ENCODE assay signal across 9 mouse cellular contexts in genomic region chr19:46309651-46310305, GRCm38 (mm10). TPM values are rescaled to one million over a fixed set of nuclear protein-coding genes. Genes with fewer than 3 reads are reported as not detected.
DNase-seq lines count a peak whose midpoint lies in the region; ATAC-seq and TF ChIP-seq lines count a peak whose summit lies in the region.
"Had no signal": no experiment of that assay in that cellular context is flagged by ENCODE, and none has a peak within 500 bp of the region (broad histone marks: within the 10 kb centered on the region; RNA-seq: fewer than 3 reads in every experiment).

No protein-coding gene starts in this region.

- H3K9me3 ChIP-seq in forebrain, embryonic 11.5 days (ENCODE audit: control insufficient read depth, low read length) = no peaks in the 10 kb centered on the region
- H3K9me3 ChIP-seq in forebrain, embryonic 16.5 days (ENCODE audit: control insufficient read depth, low read length) = no peaks in the 10 kb centered on the region
- H3K9me3 ChIP-seq in liver, postnatal 0 days (ENCODE audit: low read length) = no peaks in the 10 kb centered on the region

- no peak for TF ChIP-seq CTCF in testis, adult 2 months (IDR thresholded peaks at IDR 0.05; ENCODE audit: control insufficient read depth, insufficient read depth, insufficient replicate concordance, low read depth, low read length)
- no peak for TF ChIP-seq CTCF in liver, postnatal 0 days (IDR thresholded peaks at IDR 0.05; ENCODE audit: low read depth)

- no peaks in the 10 kb centered on the region for H3K36me3 ChIP-seq in forebrain, embryonic 11.5 days (ENCODE audit: control insufficient read depth, insufficient read depth, low read length)
- no peaks in the 10 kb centered on the region for H3K36me3 ChIP-seq in forebrain, embryonic 16.5 days (ENCODE audit: control insufficient read depth, insufficient read depth)
- no peaks in the 10 kb centered on the region for H3K36me3 ChIP-seq in testis, adult 2 months (ENCODE audit: control insufficient read depth, insufficient read depth, low read length)
- H3K36me3 ChIP-seq in liver, postnatal 0 days (replicated peaks; ENCODE audit: insufficient read depth, low read length) = peaks cover 20% of the 10 kb centered on the region

- H3K4me2 ChIP-seq in forebrain, embryonic 11.5 days (ENCODE audit: low read depth, low read length, severe bottlenecking) = no peak overlapping the region
- no peak overlapping the region for H3K4me2 ChIP-seq in forebrain, embryonic 16.5 days (ENCODE audit: low read length)
- no peak overlapping the region for H3K4me2 ChIP-seq in liver, postnatal 0 days (ENCODE audit: low read depth, low read length)

- intact Hi-C loops in left cerebral cortex, postnatal 25 days (cut with DNase I) = loop anchor here (2.0 kb wide), 1 partner anchor 175 kb away; no protein-coding TSS in a partner anchor

- H3K27me3 ChIP-seq in forebrain, embryonic 11.5 days (ENCODE audit: control insufficient read depth, insufficient read depth, low read length) = peaks cover 41% of the 10 kb centered on the region
- peaks cover 21% of the 10 kb centered on the region for H3K27me3 ChIP-seq in forebrain, embryonic 16.5 days (replicated peaks; ENCODE audit: control insufficient read depth, insufficient read depth, low read length)
- no peaks in the 10 kb centered on the region for H3K27me3 ChIP-seq in testis, adult 2 months (ENCODE audit: control insufficient read depth, insufficient read depth, low read length)
- H3K27me3 ChIP-seq in liver, postnatal 0 days (ENCODE audit: insufficient read depth, low read length) = peaks cover 7% of the 10 kb centered on the region; the same call in 1 of the 2 replicates

- H3K9ac ChIP-seq in forebrain, embryonic 11.5 days (ENCODE audit: low read length) = no peak overlapping the region
- no peak overlapping the region; the same call in 1 of the 2 replicates for H3K9ac ChIP-seq in forebrain, embryonic 16.5 days (replicated peaks; ENCODE audit: low read depth, low read length)
- no peak overlapping the region for H3K9ac ChIP-seq in liver, postnatal 0 days (replicated peaks)

- no peak for TF ChIP-seq EP300 in liver, postnatal 0 days (IDR thresholded peaks at IDR 0.05; ENCODE audit: low read depth)

- H3K4me1 ChIP-seq in forebrain, embryonic 11.5 days (replicated peaks; ENCODE audit: control insufficient read depth, insufficient read depth, low read length) = peaks cover 8% of the 10 kb centered on the region
- peaks cover 21% of the 10 kb centered on the region for H3K4me1 ChIP-seq in forebrain, embryonic 16.5 days (replicated peaks; ENCODE audit: control insufficient read depth, insufficient read depth, low read length)
- H3K4me1 ChIP-seq in testis, adult 2 months (ENCODE audit: control insufficient read depth, insufficient read depth, low read length) = peaks cover 37% of the 10 kb centered on the region
- H3K4me1 ChIP-seq in liver, postnatal 0 days (ENCODE audit: insufficient read depth) = peaks cover 25% of the 10 kb centered on the region

- H3K4me3 ChIP-seq in forebrain, embryonic 11.5 days (ENCODE audit: low read depth, low read length) = no peak overlapping the region
- no peak overlapping the region for H3K4me3 ChIP-seq in forebrain, embryonic 16.5 days (replicated peaks; ENCODE audit: low read length)
- peak overlapping the region; percentile 14 for H3K4me3 ChIP-seq in testis, adult 2 months (ENCODE audit: control insufficient read depth, low read depth, low read length)
- H3K4me3 ChIP-seq in liver, postnatal 0 days (ENCODE audit: low read depth, low read length) = no peak overlapping the region

- no peak for TF ChIP-seq POLR2A in testis, adult 2 months (IDR thresholded peaks at IDR 0.05; ENCODE audit: control insufficient read depth, low read depth, low read length)

- H3K27ac ChIP-seq in forebrain, embryonic 11.5 days (ENCODE audit: low read depth, low read length) = no peak overlapping the region
- H3K27ac ChIP-seq in forebrain, embryonic 16.5 days (ENCODE audit: low read length) = no peak overlapping the region
- no peak overlapping the region for H3K27ac ChIP-seq in testis, adult 2 months (ENCODE audit: control insufficient read depth, insufficient read depth, low read depth, low read length)
- no peak overlapping the region for H3K27ac ChIP-seq in liver, postnatal 0 days (ENCODE audit: low read depth)

- peak; percentile 50 for DNase-seq in forebrain, embryonic 11.5 days (ENCODE audit: low spot score)
- DNase-seq in left cerebral cortex, adult 9 months (ENCODE audit: low spot score in 2 of 2) = peak; percentile 3 to 14
- no peak for DNase-seq in left cerebral cortex, postnatal 25 days (ENCODE audit: low spot score in 2 of 2)
- DNase-seq in testis, postnatal 14 days (ENCODE audit: low spot score) = no peak
- DNase-seq in liver, postnatal 0 days = peak; percentile 15
- no peak for DNase-seq in lung, postnatal 36 days

- WGBS in forebrain, embryonic 11.5 days = 84% methylated on average over 21 of the region's 21 CpGs
- WGBS in forebrain, embryonic 16.5 days = 83% methylated on average over 21 of the region's 21 CpGs
- 80% methylated on average over 21 of the region's 21 CpGs for WGBS in liver, postnatal 0 days (ENCODE audit: insufficient replicate concordance)

- no peak for ATAC-seq in forebrain, embryonic 11.5 days (replicated peaks; ENCODE audit: low FRiP score)
- no peak for ATAC-seq in forebrain, embryonic 16.5 days
- ATAC-seq in liver, postnatal 0 days = no peak

RNA-seq across cellular contexts. Expression of gene Nfkb2, which starts 5.7 kb away (rescaled TPM):
- polyA plus RNA-seq in forebrain, embryonic 11.5 days (2014; fragmentation: Nextera tagmentation; extraction: Ambion mirVana) = 4.1 and 4.2 TPM in 2 replicates
- 1.8 and 1.9 TPM in 2 replicates for polyA plus RNA-seq in forebrain, embryonic 16.5 days (2015; fragmentation: Nextera tagmentation; extraction: Ambion mirVana)
- 1 to 10 TPM; 2.4 to 3.0 TPM for total RNA-seq in left cerebral cortex, postnatal 25 days (2021)
- 2.5 and 2.7 TPM in 2 replicates for polyA plus RNA-seq in testis, adult 2 months (2012; rRNA removed)
- 2.9 and 3.5 TPM in 2 replicates for polyA plus RNA-seq in liver, postnatal 0 days (2015; fragmentation: Nextera tagmentation; extraction: Ambion mirVana)

RNA-seq across cellular contexts. Expression of gene Psd, which starts 17.2 kb away (rescaled TPM):
- 10.7 and 11.3 TPM in 2 replicates for polyA plus RNA-seq in forebrain, embryonic 11.5 days (2014; fragmentation: Nextera tagmentation; extraction: Ambion mirVana)
- 74.1 and 89.8 TPM in 2 replicates for polyA plus RNA-seq in forebrain, embryonic 16.5 days (2015; fragmentation: Nextera tagmentation; extraction: Ambion mirVana)
- total RNA-seq in left cerebral cortex, postnatal 25 days (2021) = 100 to 1,000 TPM; 588 to 629 TPM
- polyA plus RNA-seq in testis, adult 2 months (2012; rRNA removed) = 53.7 and 65.2 TPM in 2 replicates
- 1.9 and 2.0 TPM in 2 replicates for polyA plus RNA-seq in liver, postnatal 0 days (2015; fragmentation: Nextera tagmentation; extraction: Ambion mirVana)
- total RNA-seq: granulocyte monocyte progenitor cell, adult 5-6 weeks had no signal

RNA-seq across cellular contexts. Expression of gene Fbxl15, which starts 18.2 kb away (rescaled TPM):
- polyA plus RNA-seq in forebrain, embryonic 11.5 days (2014; fragmentation: Nextera tagmentation; extraction: Ambion mirVana) = 22.5 and 25.8 TPM in 2 replicates
- polyA plus RNA-seq in forebrain, embryonic 16.5 days (2015; fragmentation: Nextera tagmentation; extraction: Ambion mirVana) = 40.1 and 44.2 TPM in 2 replicates
- total RNA-seq in left cerebral cortex, postnatal 25 days (2021) = 10 to 100 TPM; 28.6 to 29.0 TPM
- polyA plus RNA-seq in testis, adult 2 months (2012; rRNA removed) = 21.5 and 23.5 TPM in 2 replicates
- polyA plus RNA-seq in liver, postnatal 0 days (2015; fragmentation: Nextera tagmentation; extraction: Ambion mirVana) = 8.6 and 8.8 TPM in 2 replicates

RNA-seq across cellular contexts. Expression of gene Cuedc2, which starts 28.7 kb away (rescaled TPM):
- 217 and 242 TPM in 2 replicates for polyA plus RNA-seq in forebrain, embryonic 11.5 days (2014; fragmentation: Nextera tagmentation; extraction: Ambion mirVana)
- 375 and 392 TPM in 2 replicates for polyA plus RNA-seq in forebrain, embryonic 16.5 days (2015; fragmentation: Nextera tagmentation; extraction: Ambion mirVana)
- 100 to 1,000 TPM; 174 to 185 TPM for total RNA-seq in left cerebral cortex, postnatal 25 days (2021)
- 24.5 and 28.4 TPM in 2 replicates for polyA plus RNA-seq in testis, adult 2 months (2012; rRNA removed)
- 52.4 and 53.8 TPM in 2 replicates for polyA plus RNA-seq in liver, postnatal 0 days (2015; fragmentation: Nextera tagmentation; extraction: Ambion mirVana)

RNA-seq across cellular contexts. Expression of gene Mfsd13a, which starts 31.1 kb away (rescaled TPM):
- 7.9 and 8.6 TPM in 2 replicates for polyA plus RNA-seq in forebrain, embryonic 11.5 days (2014; fragmentation: Nextera tagmentation; extraction: Ambion mirVana)
- polyA plus RNA-seq in forebrain, embryonic 16.5 days (2015; fragmentation: Nextera tagmentation; extraction: Ambion mirVana) = 12.2 and 12.3 TPM in 2 replicates
- total RNA-seq in left cerebral cortex, postnatal 25 days (2021) = 10 to 100 TPM; 24.1 to 28.1 TPM
- polyA plus RNA-seq in testis, adult 2 months (2012; rRNA removed) = 20.0 and 24.3 TPM in 2 replicates
- 3.4 and 3.9 TPM in 2 replicates for polyA plus RNA-seq in liver, postnatal 0 days (2015; fragmentation: Nextera tagmentation; extraction: Ambion mirVana)

Comparison
In these comparisons a context has a peak if more than half of its experiments do, and no peak if none do; other contexts are left out.
1. DNase-seq: peak in forebrain, embryonic 11.5 days (single experiment), left cerebral cortex, adult 9 months (2 of 2) and liver, postnatal 0 days (single experiment); none in left cerebral cortex, postnatal 25 days (0 of 2), testis, postnatal 14 days (single experiment) and lung, postnatal 36 days (single experiment).